Mouse (Mus musculus) midbrain, embryonic 11.5 days (tissue): ENCODE results near the gene Nop53. TPM values are rescaled to one million over a fixed set of nuclear protein-coding genes. Genes with fewer than 3 reads are reported as not detected.

Experiments
- ATAC-seq: fragments of 200-750 bp; cut with Nextera tagmentation; 2 replicates; pipeline ENCODE4 v1.8.0; 2017; ENCODE audit warnings: moderate TSS enrichment, moderate library complexity; ENCODE audit not compliant: low FRiP score
- DNase-seq: peaks from one replicate; pipeline ENCODE4 v3.0.0; 2015; ENCODE audit warnings: low spot score; ENCODE audit errors: missing footprints
- H3K27ac ChIP-seq: fragments of 300-500 bp; sonication (generic); 2 replicates; pipeline ENCODE4 v1.5.1; 2014; ENCODE audit warnings: low read depth, low read length
- H3K27me3 ChIP-seq: fragments of 300-500 bp; sonication (generic); 2 replicates; pipeline ENCODE4 v1.6.1; 2014; ENCODE audit warnings: mild to moderate bottlenecking, low read length, moderate library complexity, mixed read lengths; ENCODE audit not compliant: control insufficient read depth, insufficient read depth
- H3K36me3 ChIP-seq: fragments of 300-500 bp; sonication (generic); 2 replicates; pipeline ENCODE4 v1.6.1; 2014; ENCODE audit warnings: mild to moderate bottlenecking, low read length, moderate library complexity, mixed read lengths; ENCODE audit not compliant: control insufficient read depth, insufficient read depth
- H3K4me1 ChIP-seq: fragments of 300-500 bp; sonication (generic); 2 replicates; pipeline ENCODE4 v1.6.1; 2014; ENCODE audit warnings: low read length; ENCODE audit not compliant: control insufficient read depth, insufficient read depth
- H3K4me2 ChIP-seq: fragments of 300-500 bp; sonication (generic); 2 replicates; pipeline ENCODE4 v1.6.1; 2014; ENCODE audit warnings: mild to moderate bottlenecking, moderate library complexity
- H3K4me3 ChIP-seq: fragments of 300-500 bp; sonication (generic); 2 replicates; pipeline ENCODE4 v1.5.1; 2014; ENCODE audit warnings: low read depth, low read length
- H3K9ac ChIP-seq: fragments of 300-500 bp; sonication (generic); 2 replicates; pipeline ENCODE4 v1.6.1; 2014; ENCODE audit warnings: low read length
- H3K9me3 ChIP-seq: fragments of 300-500 bp; sonication (generic); 2 replicates; pipeline ENCODE4 v1.6.1; 2016; ENCODE audit warnings: low read length; ENCODE audit not compliant: control insufficient read depth
- WGBS: fragments of 180-500 bp; shearing (Covaris S2); extraction: QIAGEN DNeasy Blood & Tissue Kit; methylation state at CpG from one replicate; pipeline ENCODE4 v1.1.7; 2014; 5-methylcytosine and 5-hydroxymethylcytosine counted together
- polyA plus RNA-seq: library from polyadenylated mRNA; unstranded; fragments of >200 nt; fragmentation: Nextera tagmentation; extraction: Ambion mirVana; gene quantifications from 2 replicates; pipeline ENCODE4 v1.2.1, GENCODE M21; 2014

The Nop53 gene
- polyA plus RNA-seq, 1 experiment from 2014 or later = 186 TPM

DNA sequence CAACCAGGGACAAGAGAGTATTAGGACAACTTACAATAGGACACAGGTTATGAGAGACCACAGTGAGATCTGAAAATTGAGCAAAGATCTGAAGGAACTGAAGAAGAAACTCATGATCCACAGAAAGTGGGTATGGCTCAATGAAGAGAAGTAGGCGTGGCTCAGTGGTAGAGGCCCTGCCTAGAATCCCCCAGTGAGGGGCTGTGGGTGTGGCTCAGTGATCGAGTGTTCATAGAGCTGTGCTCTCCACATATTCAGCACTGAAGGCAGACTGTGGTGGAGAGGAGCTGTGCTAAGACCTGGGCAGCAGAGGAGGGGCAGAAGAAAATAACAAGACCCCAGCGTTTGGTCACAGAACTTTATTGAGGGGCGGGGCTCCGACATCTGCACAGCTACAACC is 8.4 kb downstream of the Nop53 start:
- WGBS = 91% methylated on average over 5 of the region's 5 CpGs
- H3K27me3 ChIP-seq = no peaks in the 10 kb centered on the region
- DNase-seq (no peak), ATAC-seq (no peak)
- no peak overlapping the region for H3K27ac ChIP-seq
- no peaks in the 10 kb centered on the region for H3K4me1 ChIP-seq
- H3K4me2 ChIP-seq = no peak overlapping the region
- peaks cover 56% of the 10 kb centered on the region for H3K36me3 ChIP-seq
- H3K9ac ChIP-seq = no peak overlapping the region
- no peaks in the 10 kb centered on the region; the same call in 1 of the 2 replicates for H3K9me3 ChIP-seq
- no peak overlapping the region for H3K4me3 ChIP-seq

DNA sequence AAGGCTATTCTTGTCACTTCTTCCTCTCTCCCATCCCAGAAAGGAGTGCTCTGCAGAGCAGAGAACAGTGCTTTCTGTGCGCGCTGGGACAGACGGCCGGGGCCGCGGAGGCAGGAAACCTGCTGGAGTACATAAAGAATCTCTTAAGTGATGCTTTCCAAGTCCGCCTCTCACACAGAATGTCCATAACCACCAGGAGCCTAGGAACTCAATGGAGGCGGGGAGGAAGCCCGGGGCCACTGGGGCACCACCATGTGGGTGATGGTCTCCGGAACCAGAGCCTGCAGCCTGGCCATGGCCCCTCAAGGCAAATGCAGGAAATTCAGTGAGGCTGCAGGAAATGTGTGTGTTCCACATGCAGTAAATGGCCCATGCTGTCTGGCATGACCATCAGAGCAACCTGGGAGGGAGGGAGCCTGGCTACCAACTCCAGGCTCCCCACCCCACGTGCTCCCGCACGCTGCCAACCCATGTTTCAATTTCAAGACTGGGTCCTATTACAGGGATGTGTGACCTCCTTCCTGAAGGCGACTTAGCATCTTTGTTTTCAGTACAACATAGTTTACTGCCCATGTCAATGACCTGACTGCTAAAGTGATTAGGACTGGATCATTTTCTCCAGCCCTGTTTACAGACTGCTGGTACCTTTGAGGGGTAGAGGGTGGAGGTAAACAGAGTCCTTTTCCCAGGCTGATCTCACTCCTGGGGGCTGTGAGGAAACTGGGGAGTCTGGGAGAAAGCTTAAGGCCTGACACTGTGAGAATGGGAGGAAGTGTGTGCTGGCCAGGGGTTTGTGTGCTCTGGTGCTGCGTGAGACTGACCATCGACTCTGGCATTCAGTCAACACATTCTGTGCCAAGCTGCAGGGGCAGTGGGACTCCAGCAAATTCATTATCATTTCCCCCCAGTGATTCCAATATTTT is 12.2 kb downstream of the Nop53 start:
- Histone ChIP-seq H3K27me3 (no peaks in the 10 kb centered on the region), H3K36me3 (peaks cover 24% of the 10 kb centered on the region), H3K9ac (no peak overlapping the region), H3K4me3 (no peak overlapping the region), H3K9me3 (no peaks in the 10 kb centered on the region; the same call in 1 of the 2 replicates), H3K27ac (no peak overlapping the region), H3K4me2 (no peak overlapping the region), H3K4me1 (no peaks in the 10 kb centered on the region)
- WGBS = 66% methylated on average over 16 of the region's 16 CpGs
- no peak for DNase-seq
- no peak for ATAC-seq

DNA sequence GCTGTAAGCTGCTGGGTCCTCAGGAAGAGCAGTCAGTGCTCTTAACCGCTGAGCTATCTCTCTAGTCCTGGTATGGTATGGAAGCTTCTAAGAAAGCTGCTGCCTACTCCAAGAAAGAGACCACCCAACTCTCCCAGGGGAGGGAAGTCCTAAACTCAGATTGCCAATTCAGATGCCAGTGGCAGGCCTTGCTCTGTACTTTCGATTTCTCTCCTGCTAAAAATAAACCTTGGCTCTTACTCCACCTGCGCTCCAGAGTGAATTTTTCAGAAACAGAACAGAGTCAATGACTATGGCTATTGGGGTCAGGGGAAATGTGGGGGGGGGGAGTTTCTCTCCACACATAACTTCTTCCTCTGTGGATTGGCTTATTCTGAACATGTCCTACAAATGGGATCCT is 14.2 kb downstream of the Nop53 start:
- H3K4me2 ChIP-seq = no peak overlapping the region
- H3K9me3 ChIP-seq = no peaks in the 10 kb centered on the region; the same call in 1 of the 2 replicates
- no peaks in the 10 kb centered on the region for H3K4me1 ChIP-seq
- H3K27ac ChIP-seq = no peak overlapping the region
- no peak overlapping the region for H3K4me3 ChIP-seq
- H3K27me3 ChIP-seq = no peaks in the 10 kb centered on the region
- H3K36me3 ChIP-seq = peaks cover 6% of the 10 kb centered on the region; the same call in 1 of the 2 replicates
- 86% methylated on average over 3 of the region's 3 CpGs for WGBS
- DNase-seq = no peak
- H3K9ac ChIP-seq = no peak overlapping the region
- no peak for ATAC-seq

GRCm38 (mm10) chr7:15930543-15930942 is 15.3 kb downstream of the Nop53 start:
- H3K9me3 ChIP-seq = no peaks in the 10 kb centered on the region; the same call in 1 of the 2 replicates
- no peaks in the 10 kb centered on the region for H3K4me1 ChIP-seq
- WGBS = 62% methylated on average over 2 of the region's 2 CpGs
- no peaks in the 10 kb centered on the region for H3K27me3 ChIP-seq
- no peak overlapping the region for H3K4me3 ChIP-seq
- ATAC-seq (no peak), DNase-seq (no peak)
- H3K9ac ChIP-seq = no peak overlapping the region
- H3K27ac ChIP-seq = no peak overlapping the region
- no peak overlapping the region for H3K4me2 ChIP-seq
- no peaks in the 10 kb centered on the region for H3K36me3 ChIP-seq

- Histone ChIP-seq H3K9ac (no peak overlapping the region), H3K27me3 (no peaks in the 10 kb centered on the region), H3K4me1 (no peaks in the 10 kb centered on the region), H3K4me3 (no peak overlapping the region), H3K9me3 (no peaks in the 10 kb centered on the region), H3K27ac (no peak overlapping the region), H3K36me3 (no peaks in the 10 kb centered on the region), H3K4me2 (no peak overlapping the region)
- 38% methylated on average over 4 of the region's 4 CpGs for WGBS
- no peak for DNase-seq
- ATAC-seq = peak; percentile 48
These were observed 16.0 kb downstream of the Nop53 start for GRCm38 (mm10) chr7:15929910-15930309.

- Histone ChIP-seq H3K36me3 (peaks cover 14% of the 10 kb centered on the region), H3K27ac (peak within 1 kb of the TSS; percentile 65), H3K9me3 (no peaks in the 10 kb centered on the region), H3K4me1 (peaks cover 15% of the 10 kb centered on the region), H3K4me2 (peak within 1 kb of the TSS; percentile 86), H3K4me3 (peak within 1 kb of the TSS; percentile 65), H3K9ac (peak within 1 kb of the TSS; percentile 82), H3K27me3 (no peaks in the 10 kb centered on the region)
- ATAC-seq = peak; percentile 96
- DNase-seq = peak; percentile 100
- WGBS = under 1% methylated on average over 33 of the region's 33 CpGs
These were observed 23.6 kb downstream of the Nop53 start, which contains the start of gene Selenow for GRCm38 (mm10) chr7:15922220-15922773. Gene Selenow, minus strand, starts transcription at chr7:15922402.

- ATAC-seq (peak; percentile 67), DNase-seq (no peak)
- peak overlapping the region; percentile 86 for H3K4me2 ChIP-seq
- peaks cover 15% of the 10 kb centered on the region for H3K4me1 ChIP-seq
- H3K9ac ChIP-seq = peak overlapping the region; percentile 82
- 1% methylated on average over 10 of the region's 10 CpGs for WGBS
- no peaks in the 10 kb centered on the region for H3K27me3 ChIP-seq
- peaks cover 16% of the 10 kb centered on the region for H3K36me3 ChIP-seq
- peak overlapping the region; percentile 65 for H3K4me3 ChIP-seq
- H3K9me3 ChIP-seq = no peaks in the 10 kb centered on the region
- peak overlapping the region; percentile 65; the same call in 1 of the 2 replicates for H3K27ac ChIP-seq
These were observed 24.1 kb downstream of the Nop53 start for GRCm38 (mm10) chr7:15921796-15922195.

- WGBS = 96% methylated on average over 6 of the region's 6 CpGs
- Histone ChIP-seq H3K4me1 (peaks cover 15% of the 10 kb centered on the region), H3K9ac (peak overlapping the region; percentile 82), H3K36me3 (peaks cover 16% of the 10 kb centered on the region), H3K27ac (no peak overlapping the region), H3K4me3 (peak overlapping the region; percentile 65), H3K4me2 (peak overlapping the region; percentile 86), H3K9me3 (no peaks in the 10 kb centered on the region), H3K27me3 (no peaks in the 10 kb centered on the region)
- no peak for ATAC-seq
- peak; percentile 57 for DNase-seq
These were observed 25.2 kb downstream of the Nop53 start for GRCm38 (mm10) chr7:15920645-15921190.

DNA sequence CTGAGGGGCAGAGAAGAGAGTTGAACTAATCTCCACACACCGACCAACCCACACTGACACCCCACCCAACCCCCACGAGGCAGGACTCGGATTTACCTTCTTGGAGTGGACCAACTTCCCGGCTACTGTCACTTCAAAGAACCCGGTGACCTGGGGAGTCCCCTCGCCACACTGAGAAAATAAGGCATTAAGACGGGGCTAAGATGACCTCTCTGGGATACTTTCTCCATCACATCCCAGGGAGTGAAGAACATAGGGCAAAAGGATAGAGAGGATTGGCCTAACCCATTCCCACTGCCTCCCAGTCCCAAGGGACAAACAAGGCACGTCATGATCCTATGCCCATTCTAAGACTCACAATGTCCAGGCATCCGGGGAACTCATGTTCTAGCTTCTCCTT is 25.9 kb downstream of the Nop53 start:
- peaks cover 15% of the 10 kb centered on the region for H3K4me1 ChIP-seq
- H3K9ac ChIP-seq = no peak overlapping the region
- H3K36me3 ChIP-seq = peaks cover 16% of the 10 kb centered on the region
- no peak overlapping the region for H3K27ac ChIP-seq
- peak overlapping the region; percentile 86 for H3K4me2 ChIP-seq
- DNase-seq (peak; percentile 83), ATAC-seq (no peak)
- 90% methylated on average over 9 of the region's 9 CpGs for WGBS
- H3K27me3 ChIP-seq = no peaks in the 10 kb centered on the region
- no peak overlapping the region; the same call in 1 of the 2 replicates for H3K4me3 ChIP-seq
- H3K9me3 ChIP-seq = no peaks in the 10 kb centered on the region
